Mouse (Mus musculus) ES-Bruce4 (cell line): ENCODE measurements around the gene Xrcc2.

Experiments used
- CTCF ChIP-seq: IDR thresholded peaks from one replicate; pipeline ENCODE4 v1.8.1; 2011; ENCODE audit warnings: low read depth, low read length
- EP300 ChIP-seq: IDR thresholded peaks from 2 replicates; pipeline ENCODE4 v1.6.1; 2011; ENCODE audit warnings: low read depth, low read length; ENCODE audit not compliant: insufficient read depth
- POLR2A ChIP-seq: IDR thresholded peaks from one replicate; pipeline ENCODE4 v1.8.1; 2011; ENCODE audit warnings: low read length; ENCODE audit not compliant: insufficient read depth

GRCm38 (mm10) chr5:25666108-25666507 lies 39.5 kb downstream of the Xrcc2 start:
- TF ChIP-seq EP300 (no peak), CTCF (no peak), POLR2A (no peak)
